Mouse (Mus musculus) embryonic stem cell, embryonic (primary cell): ENCODE measurements around the gene Arhgap11a.

Source experiments
- CTCF ChIA-PET, 4 experiments: fragments of 300-600 bp in 2 of 4; fragments of 350-600 bp in 2 of 4; sonication (Branson Sonifier 250); formaldehyde crosslinking; loops; one replicate each; lab custom pipeline; 2022; ENCODE audit warnings: inconsistent platforms in 2 of 4; lab: Charles Lee
- POLR2A ChIA-PET, 4 experiments: fragments of 300-600 bp in 2 of 4; fragments of 350-600 bp in 2 of 4; sonication (Branson Sonifier 250); formaldehyde crosslinking; loops; one replicate each; lab custom pipeline; 2022; ENCODE audit warnings: antibody characterized with exemption in 4 of 4, inconsistent platforms in 1 of 4; lab: Charles Lee

The Arhgap11a gene

GRCm38 (mm10) chr2:113828086-113828942, 20.1 kb downstream of the Arhgap11a start:
- CTCF ChIA-PET = interaction anchor here in 2 of 4 experiments (0.5 to 1.0 kb wide), 6 partner anchors 140 to 398 kb away, joined by 3 to 15 read pairs (median 8); no protein-coding TSS in a partner anchor
- POLR2A ChIA-PET = interaction anchor here (0.6 to 4.4 kb wide), 16 partner anchors 9 to 840 kb away, joined by 3 to 62 read pairs (median 4); partner anchors contain the start of gene Arhgap11a (in 4 of the 4)

- POLR2A ChIA-PET = interaction anchor here in 3 of 4 experiments (0.5 to 2.3 kb wide), 6 partner anchors 20 to 377 kb away, joined by 3 to 8 read pairs (median 6); partner anchors contain the start of genes Arhgap11a (in 3 of the 3) and Zfp770 (in 1 of the 3)
- CTCF ChIA-PET = interaction anchor here in 3 of 4 experiments (0.5 to 1.4 kb wide), 6 partner anchors 16 to 1223 kb away, joined by 3 to 13 read pairs (median 4); no protein-coding TSS in a partner anchor
Measured at GRCm38 (mm10) chr2:113823909-113824308, 24.6 kb downstream of the Arhgap11a start.

DNA sequence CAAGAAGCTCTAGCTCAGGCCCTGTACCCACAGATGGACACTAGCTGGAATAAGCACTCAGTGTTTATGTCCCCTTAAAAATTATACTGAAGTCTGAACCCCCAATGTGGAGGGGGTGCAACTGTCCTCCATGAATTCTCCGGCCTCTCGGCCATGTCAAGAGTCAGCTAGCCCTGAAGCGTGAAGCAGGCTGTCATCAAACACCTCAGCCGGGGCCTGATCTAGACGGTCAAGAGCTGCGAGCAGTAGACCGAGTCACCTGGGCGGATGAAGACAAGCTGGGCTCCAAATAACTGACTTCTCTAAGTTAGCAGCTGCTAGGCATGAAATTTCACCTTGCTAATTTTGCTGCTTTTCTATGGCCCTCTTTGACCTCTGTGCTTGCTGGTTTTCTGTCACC, 26.1 kb downstream of the Arhgap11a start:
- POLR2A ChIA-PET = interaction anchor here in 2 of 4 experiments (1.0 to 2.3 kb wide), 3 partner anchors 21 to 27 kb away, joined by 3 to 6 read pairs (median 5); partner anchors contain the start of gene Arhgap11a (in 2 of the 2)

DNA sequence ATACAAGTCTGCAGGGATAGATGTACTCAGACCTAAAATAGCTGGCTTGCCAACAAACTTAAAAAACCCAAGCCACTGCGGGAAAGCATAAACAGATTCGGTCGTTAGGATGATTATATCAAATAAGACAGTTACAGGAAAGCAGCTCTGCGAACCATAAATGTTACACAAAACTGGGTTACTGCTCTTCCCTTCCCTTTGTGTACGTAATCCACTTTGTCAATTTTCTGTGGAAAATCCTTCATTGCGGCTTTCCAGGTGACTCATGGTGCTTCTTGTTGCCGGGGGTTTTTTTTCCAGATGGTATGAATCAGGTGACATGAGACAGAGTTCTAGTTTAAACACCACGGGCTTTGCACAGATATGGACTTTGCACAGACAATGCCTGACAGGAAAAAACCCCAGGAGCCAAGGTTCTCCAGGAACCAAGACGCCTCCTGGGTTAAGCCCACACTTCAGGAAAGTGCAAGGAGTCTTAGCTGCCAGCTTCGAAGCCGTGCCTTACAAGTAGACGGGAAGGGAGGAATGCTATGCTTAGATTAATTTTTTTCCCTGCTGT, 27.2 kb downstream of the Arhgap11a start:
- ChIA-PET POLR2A (interaction anchor here in 1 of 4 experiments (1.1 kb wide), 1 partner anchor 28 kb away, joined by 5 read pairs; the partner anchor contains the start of gene Arhgap11a), CTCF (interaction anchor here in 1 of 4 experiments (0.6 to 0.7 kb wide), 2 partner anchors 285 to 327 kb away, joined by 3 to 6 read pairs; no protein-coding TSS in a partner anchor)

More for the DNA sequence above, 26.1 kb downstream of the Arhgap11a start:
- CTCF ChIA-PET = interaction anchor here in 1 of 4 experiments (1.1 to 1.6 kb wide), 2 partner anchors 174 to 287 kb away, joined by 3 to 6 read pairs; no protein-coding TSS in a partner anchor

DNA sequence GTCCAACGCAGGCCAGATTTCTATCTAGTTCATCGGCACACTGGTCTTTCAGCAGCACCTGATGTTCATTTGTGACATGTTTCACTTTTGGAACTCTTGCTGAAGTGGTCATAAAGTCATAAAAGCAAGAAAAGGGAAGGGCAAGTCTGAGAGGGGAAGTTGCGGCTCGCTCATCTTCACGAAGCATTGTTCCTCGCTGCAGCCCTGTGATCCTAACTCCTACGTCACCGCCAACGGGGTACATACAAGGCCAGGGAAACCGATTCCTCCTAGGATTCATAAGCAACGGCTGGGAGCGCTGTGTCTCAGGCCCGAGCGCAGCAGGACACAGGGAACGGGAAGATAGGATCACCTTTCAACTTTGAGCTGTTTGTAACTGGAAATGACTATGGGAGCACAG, 28.3 kb downstream of the Arhgap11a start:
- CTCF ChIA-PET = no interaction called here
- POLR2A ChIA-PET = interaction anchor here in 2 of 4 experiments (1.0 to 1.3 kb wide), 2 partner anchors 9 kb away, joined by 3 to 4 read pairs; partner anchors contain the start of gene Scg5 (in 2 of the 2)

- ChIA-PET CTCF (interaction anchor here in 1 of 4 experiments (1.0 to 1.2 kb wide), 2 partner anchors 10 to 11 kb away, joined by 3 to 4 read pairs; no protein-coding TSS in a partner anchor), POLR2A (interaction anchor here in 1 of 4 experiments (0.6 kb wide), 1 partner anchor 341 kb away, joined by 3 read pairs; no protein-coding TSS in a partner anchor)
Measured at GRCm38 (mm10) chr2:113817681-113818606, 30.5 kb downstream of the Arhgap11a start.

DNA sequence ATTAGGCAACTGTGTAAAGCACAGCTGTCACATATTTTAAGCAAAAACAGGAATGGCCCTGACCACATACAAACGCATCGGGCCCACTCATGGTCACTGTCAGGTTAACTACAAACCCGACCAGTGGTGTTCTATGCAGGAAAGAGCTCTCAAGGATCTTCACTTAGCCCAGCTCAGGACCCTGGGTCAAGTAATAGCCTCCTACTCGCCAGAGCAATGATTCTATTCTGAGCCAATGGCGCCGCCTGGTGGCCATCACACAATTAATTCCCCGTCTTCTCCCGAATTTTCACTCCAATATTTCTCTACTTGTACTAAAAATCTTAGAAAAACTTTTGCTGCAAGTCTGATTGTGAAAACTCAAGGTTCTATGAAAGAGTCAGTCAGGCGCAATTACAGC, 40.8 kb downstream of the Arhgap11a start:
- ChIA-PET CTCF (interaction anchor here (0.5 to 1.6 kb wide), 17 partner anchors 10 to 1033 kb away, joined by 3 to 11 read pairs (median 3); partner anchors contain the start of gene Fmn1 (in 1 of the 4)), POLR2A (interaction anchor here in 1 of 4 experiments (0.5 kb wide), 1 partner anchor 366 kb away, joined by 4 read pairs; no protein-coding TSS in a partner anchor)

DNA sequence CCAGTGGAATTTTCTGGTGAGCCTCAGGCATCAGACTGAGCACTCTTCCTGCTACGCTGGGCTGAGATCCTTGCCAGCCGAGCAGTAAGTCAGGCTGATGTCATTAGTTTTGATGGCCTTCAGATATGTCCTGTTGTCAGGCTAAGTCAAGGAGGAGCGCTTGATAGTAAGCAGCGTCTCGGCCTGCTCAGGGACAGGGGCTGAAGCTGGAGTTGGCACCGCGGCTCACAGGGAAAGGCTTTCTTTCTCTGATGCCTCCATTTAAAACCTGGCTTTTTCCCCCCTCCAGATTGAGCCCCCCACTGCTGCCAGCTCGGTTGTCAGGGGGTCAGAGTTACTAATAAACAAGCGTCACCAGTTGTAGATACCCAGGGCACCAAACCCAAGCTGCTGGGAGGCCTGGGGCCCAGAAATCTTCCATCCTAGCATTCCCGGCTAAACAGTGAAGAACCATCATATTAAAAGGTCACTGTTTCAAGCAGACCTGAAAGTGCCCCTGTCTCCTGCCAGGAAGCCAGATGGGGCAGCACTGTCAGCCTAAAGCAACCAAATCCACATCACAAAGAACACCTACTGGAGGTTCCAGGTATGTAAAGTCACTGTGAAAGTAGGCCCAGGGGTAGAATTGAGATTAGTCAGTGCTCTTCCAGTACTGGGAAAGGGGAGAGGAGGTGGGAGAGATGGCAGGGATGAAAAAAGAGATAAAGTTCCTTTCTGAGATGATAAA, 41.4 kb downstream of the Arhgap11a start:
- ChIA-PET CTCF (interaction anchor here (0.5 to 1.6 kb wide), 18 partner anchors 10 to 1032 kb away, joined by 3 to 11 read pairs (median 3); partner anchors contain the start of gene Fmn1 (in 1 of the 4)), POLR2A (no interaction called here)

DNA sequence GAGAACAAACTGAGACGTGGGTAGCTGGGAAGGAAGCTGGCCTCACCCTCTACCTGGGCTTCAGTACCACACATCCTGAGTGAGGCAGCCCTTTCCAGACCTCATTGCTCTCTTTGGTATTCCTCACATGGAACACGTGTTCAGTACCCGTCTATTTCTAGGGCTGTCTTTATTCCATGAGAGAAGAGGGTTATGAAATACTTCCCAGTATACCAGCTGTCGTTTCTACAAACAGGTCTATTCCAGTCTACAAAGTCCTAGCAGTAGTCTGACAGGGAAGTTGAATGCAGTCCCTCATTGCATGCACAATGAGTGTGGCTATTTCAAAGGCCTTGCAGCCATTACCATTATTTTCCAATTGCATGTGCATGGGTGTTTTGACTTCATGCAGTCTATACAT, 42.7 kb downstream of the Arhgap11a start:
- POLR2A ChIA-PET = no interaction called here

GRCm38 (mm10) chr2:113803753-113804152, 44.7 kb downstream of the Arhgap11a start:
- CTCF ChIA-PET = interaction anchor here in 1 of 4 experiments (0.6 kb wide), 1 partner anchor 1163 kb away, joined by 3 read pairs; no protein-coding TSS in a partner anchor
- POLR2A ChIA-PET = no interaction called here

More for the DNA sequence above, 42.7 kb downstream of the Arhgap11a start:
- CTCF ChIA-PET = interaction anchor here in 1 of 4 experiments (1.4 kb wide), 1 partner anchor 157 kb away, joined by 3 read pairs; no protein-coding TSS in a partner anchor

DNA sequence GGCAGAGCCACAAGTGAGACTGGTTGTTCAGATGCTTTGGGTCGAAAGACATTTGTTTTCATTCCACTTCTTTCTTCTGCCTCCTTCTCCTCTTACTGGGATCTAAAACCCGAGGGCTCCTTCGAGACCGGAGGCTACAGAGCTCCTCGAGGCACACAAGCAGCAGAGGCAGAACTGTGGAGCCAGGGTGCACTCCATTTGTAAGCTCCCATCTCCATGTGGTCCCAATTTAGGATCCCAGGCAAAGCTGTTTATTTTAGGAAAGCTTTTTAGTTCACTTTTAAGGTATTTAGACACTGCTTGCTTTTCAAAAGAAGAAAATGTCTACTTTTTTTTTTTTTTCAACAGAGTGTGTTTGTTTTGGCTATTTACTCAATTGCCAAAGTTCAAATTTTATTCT, 47.6 kb downstream of the Arhgap11a start:
- CTCF ChIA-PET = interaction anchor here in 1 of 4 experiments (0.6 kb wide), 1 partner anchor 23 kb away, joined by 13 read pairs; no protein-coding TSS in a partner anchor
- POLR2A ChIA-PET = no interaction called here

GRCm38 (mm10) chr2:113798605-113799004, 49.9 kb downstream of the Arhgap11a start:
- CTCF ChIA-PET = no interaction called here
- POLR2A ChIA-PET = interaction anchor here (0.6 to 1.0 kb wide), 5 partner anchors 11 to 649 kb away, joined by 3 to 6 read pairs (median 3); no protein-coding TSS in a partner anchor

DNA sequence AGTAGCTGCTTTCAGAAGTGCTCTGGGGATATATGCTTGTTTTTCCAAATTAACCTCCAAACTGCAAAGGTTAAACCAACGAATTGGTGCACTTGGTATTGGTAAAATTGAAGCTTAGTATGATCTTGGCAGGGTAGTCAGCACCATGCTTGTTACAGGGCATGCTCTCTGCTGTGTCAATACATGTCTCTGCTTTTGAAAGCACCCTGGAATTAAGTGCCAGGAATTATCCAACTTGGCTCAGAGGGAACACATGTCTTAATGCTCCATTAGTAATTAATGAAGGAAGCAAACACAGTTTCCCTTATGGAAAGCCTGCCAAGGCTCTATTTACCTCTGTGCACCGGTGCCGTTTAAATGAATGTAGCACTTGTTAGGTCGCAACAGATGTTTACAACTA, 53.3 kb downstream of the Arhgap11a start:
- POLR2A ChIA-PET = interaction anchor here in 1 of 4 experiments (0.5 to 0.7 kb wide), 2 partner anchors 264 to 289 kb away, joined by 3 read pairs; no protein-coding TSS in a partner anchor
- CTCF ChIA-PET = no interaction called here

- ChIA-PET CTCF (no interaction called here), POLR2A (no interaction called here)
Measured at GRCm38 (mm10) chr2:113793521-113793920, 54.9 kb downstream of the Arhgap11a start.

DNA sequence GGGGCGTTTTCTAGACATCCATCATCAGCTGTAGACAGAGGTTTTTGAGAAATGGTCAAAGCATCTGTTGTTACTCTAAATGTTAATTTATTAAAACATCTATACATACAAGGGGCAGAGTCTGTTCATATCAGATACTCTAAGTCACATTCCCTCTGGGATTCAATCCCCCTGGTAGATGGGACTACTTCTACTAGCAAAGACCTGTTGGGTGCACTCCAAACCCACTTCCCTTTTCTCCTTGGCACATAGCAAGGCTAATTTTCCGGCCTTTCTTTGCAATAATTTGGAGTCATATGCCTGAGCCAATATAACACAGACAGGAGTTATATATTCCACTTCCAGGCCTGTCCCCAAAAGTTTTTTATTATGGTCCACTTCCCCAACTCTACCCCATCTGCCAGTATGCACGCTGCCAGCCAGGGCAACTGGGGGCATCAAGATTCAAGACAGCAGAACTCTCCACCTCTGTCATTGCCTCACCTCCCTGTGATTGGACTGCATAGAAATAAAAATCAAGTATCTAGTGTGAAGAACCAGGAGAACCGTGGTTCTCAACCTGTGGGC, 59.6 kb downstream of the Arhgap11a start:
- POLR2A ChIA-PET = no interaction called here
- CTCF ChIA-PET = no interaction called here

DNA sequence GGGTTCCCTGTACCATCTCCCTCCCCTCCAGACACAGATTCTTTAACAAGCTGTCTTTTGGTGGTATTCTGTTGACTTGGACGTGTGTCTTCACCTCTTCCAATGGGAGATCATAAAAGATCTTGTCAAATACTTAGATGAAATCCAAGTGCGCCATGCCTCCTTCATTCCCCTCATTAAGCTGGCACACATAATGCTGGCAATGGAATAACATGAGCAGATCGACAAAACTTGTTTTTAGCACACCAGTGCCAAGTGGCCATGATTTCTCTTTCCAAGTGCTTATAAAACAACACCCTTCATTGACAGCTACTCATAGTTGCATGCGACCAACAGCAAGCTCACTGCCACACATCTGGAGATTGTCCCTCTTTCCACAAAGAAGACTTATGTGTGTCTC, 60.6 kb downstream of the Arhgap11a start:
- ChIA-PET CTCF (no interaction called here), POLR2A (interaction anchor here in 1 of 4 experiments (0.5 kb wide), 1 partner anchor 10 kb away, joined by 3 read pairs; no protein-coding TSS in a partner anchor)
